Mouse (Mus musculus): ENCODE results near the gene Dstyk. TPM values are rescaled to one million over a fixed set of nuclear protein-coding genes. Genes with fewer than 3 reads are reported as not detected.

Dstyk gene
- polyA plus RNA-seq, 1 experiment: 0.09 TPM

- TF ChIP-seq TAL1 (IDR thresholded peaks at IDR 0.05; ENCODE audit: low read length) (no peak), GATA1 (IDR thresholded peaks at IDR 0.05; ENCODE audit: low read length) (no peak)
- no peaks in the 10 kb centered on the region for H3K9me3 ChIP-seq (ENCODE audit: control insufficient read depth, low read length)
- no peaks in the 10 kb centered on the region for H3K36me3 ChIP-seq (ENCODE audit: control insufficient read depth)
- peaks cover 15% of the 10 kb centered on the region for H3K4me1 ChIP-seq (ENCODE audit: control insufficient read depth)
- no peak overlapping the region for H3K4me3 ChIP-seq (replicated peaks)
- H3K27me3 ChIP-seq (ENCODE audit: control insufficient read depth): peaks cover 29% of the 10 kb centered on the region
These were observed 20.6 kb upstream of the Dstyk start for GRCm38 (mm10) chr1:132396705-132397104.

GRCm38 (mm10) chr1:132400538-132400937, 16.8 kb upstream of the Dstyk start:
- Histone ChIP-seq H3K4me1 (ENCODE audit: control insufficient read depth) (peaks cover 3% of the 10 kb centered on the region), H3K36me3 (ENCODE audit: control insufficient read depth) (no peaks in the 10 kb centered on the region), H3K4me3 (replicated peaks) (no peak overlapping the region), H3K27me3 (ENCODE audit: control insufficient read depth) (peaks cover 7% of the 10 kb centered on the region), H3K9me3 (ENCODE audit: control insufficient read depth, low read length) (peaks cover 2% of the 10 kb centered on the region; the same call in 1 of the 2 replicates)
- TF ChIP-seq TAL1 (IDR thresholded peaks at IDR 0.05; ENCODE audit: low read length) (no peak), GATA1 (IDR thresholded peaks at IDR 0.05; ENCODE audit: low read length) (no peak)

- TF ChIP-seq TAL1 (IDR thresholded peaks at IDR 0.05; ENCODE audit: low read length) (no peak), GATA1 (IDR thresholded peaks at IDR 0.05; ENCODE audit: low read length) (no peak)
These were observed 15.5 kb upstream of the Dstyk start for GRCm38 (mm10) chr1:132401843-132402242.

GRCm38 (mm10) chr1:132410657-132411056, 6.7 kb upstream of the Dstyk start:
- Histone ChIP-seq H3K4me3 (replicated peaks) (no peak overlapping the region), H3K4me1 (ENCODE audit: control insufficient read depth) (peaks cover 7% of the 10 kb centered on the region), H3K9me3 (ENCODE audit: control insufficient read depth, low read length) (0 out of 2 replicates have a peak, but pooled peaks cover 2% of the 10 kb centered on the region), H3K36me3 (ENCODE audit: control insufficient read depth) (no peaks in the 10 kb centered on the region), H3K27me3 (ENCODE audit: control insufficient read depth) (no peaks in the 10 kb centered on the region)
- TF ChIP-seq TAL1 (IDR thresholded peaks at IDR 0.05; ENCODE audit: low read length) (no peak), GATA1 (IDR thresholded peaks at IDR 0.05; ENCODE audit: low read length) (no peak)

More at GRCm38 (mm10) chr1:132401843-132402242, 15.5 kb upstream of the Dstyk start:
- H3K4me3 ChIP-seq (replicated peaks): no peak overlapping the region
- peaks cover 3% of the 10 kb centered on the region for H3K4me1 ChIP-seq (ENCODE audit: control insufficient read depth)
- H3K9me3 ChIP-seq (ENCODE audit: control insufficient read depth, low read length): peaks cover 2% of the 10 kb centered on the region; the same call in 1 of the 2 replicates
- no peaks in the 10 kb centered on the region for H3K36me3 ChIP-seq (ENCODE audit: control insufficient read depth)
- H3K27me3 ChIP-seq (ENCODE audit: control insufficient read depth): peaks cover 6% of the 10 kb centered on the region; the same call in 1 of the 2 replicates

- Histone ChIP-seq H3K4me1 (ENCODE audit: control insufficient read depth) (peaks cover 40% of the 10 kb centered on the region), H3K4me3 (replicated peaks) (peak overlapping the region; percentile 92), H3K27me3 (ENCODE audit: control insufficient read depth) (no peaks in the 10 kb centered on the region), H3K9me3 (ENCODE audit: control insufficient read depth, low read length) (no peaks in the 10 kb centered on the region), H3K36me3 (ENCODE audit: control insufficient read depth) (no peaks in the 10 kb centered on the region; the same call in 1 of the 2 replicates)
- TF ChIP-seq GATA1 (IDR thresholded peaks at IDR 0.05; ENCODE audit: low read length) (no peak), TAL1 (IDR thresholded peaks at IDR 0.05; ENCODE audit: low read length) (no peak)
These were observed 962 bp upstream of the Dstyk start for GRCm38 (mm10) chr1:132416244-132416942.

- TF ChIP-seq GATA1 (IDR thresholded peaks at IDR 0.05; ENCODE audit: low read length): no peak
- no peak for TF ChIP-seq TAL1 (IDR thresholded peaks at IDR 0.05; ENCODE audit: low read length)
- H3K27me3 ChIP-seq (ENCODE audit: control insufficient read depth): no peaks in the 10 kb centered on the region
- H3K4me3 ChIP-seq (replicated peaks): peak overlapping the region; percentile 92
- peaks cover 40% of the 10 kb centered on the region for H3K4me1 ChIP-seq (ENCODE audit: control insufficient read depth)
- no peaks in the 10 kb centered on the region for H3K9me3 ChIP-seq (ENCODE audit: control insufficient read depth, low read length)
- H3K36me3 ChIP-seq (ENCODE audit: control insufficient read depth): no peaks in the 10 kb centered on the region; the same call in 1 of the 2 replicates
These were observed 438 bp upstream of the Dstyk start for GRCm38 (mm10) chr1:132416943-132417290.

GRCm38 (mm10) chr1:132420206-132420605, 2.9 kb downstream of the Dstyk start:
- Histone ChIP-seq H3K4me3 (replicated peaks) (no peak overlapping the region), H3K36me3 (ENCODE audit: control insufficient read depth) (peaks cover 8% of the 10 kb centered on the region), H3K9me3 (ENCODE audit: control insufficient read depth, low read length) (no peaks in the 10 kb centered on the region), H3K27me3 (ENCODE audit: control insufficient read depth) (no peaks in the 10 kb centered on the region), H3K4me1 (ENCODE audit: control insufficient read depth) (peaks cover 41% of the 10 kb centered on the region)
- TF ChIP-seq TAL1 (IDR thresholded peaks at IDR 0.05; ENCODE audit: low read length) (no peak), GATA1 (IDR thresholded peaks at IDR 0.05; ENCODE audit: low read length) (no peak)

GRCm38 (mm10) chr1:132420662-132421061, 3.3 kb downstream of the Dstyk start:
- TF ChIP-seq TAL1 (IDR thresholded peaks at IDR 0.05; ENCODE audit: low read length) (no peak), GATA1 (IDR thresholded peaks at IDR 0.05; ENCODE audit: low read length) (no peak)
- H3K4me3 ChIP-seq (replicated peaks): no peak overlapping the region
- H3K36me3 ChIP-seq (ENCODE audit: control insufficient read depth): peaks cover 8% of the 10 kb centered on the region
- H3K9me3 ChIP-seq (ENCODE audit: control insufficient read depth, low read length): no peaks in the 10 kb centered on the region
- peaks cover 41% of the 10 kb centered on the region for H3K4me1 ChIP-seq (ENCODE audit: control insufficient read depth)
- H3K27me3 ChIP-seq (ENCODE audit: control insufficient read depth): no peaks in the 10 kb centered on the region

GRCm38 (mm10) chr1:132422912-132423696, 5.7 kb downstream of the Dstyk start:
- TF ChIP-seq GATA1 (IDR thresholded peaks at IDR 0.05; ENCODE audit: low read length): no peak
- TF ChIP-seq TAL1 (IDR thresholded peaks at IDR 0.05; ENCODE audit: low read length): no peak
- H3K4me1 ChIP-seq (ENCODE audit: control insufficient read depth): peaks cover 20% of the 10 kb centered on the region
- no peaks in the 10 kb centered on the region for H3K27me3 ChIP-seq (ENCODE audit: control insufficient read depth)
- no peak overlapping the region for H3K4me3 ChIP-seq (replicated peaks)
- H3K36me3 ChIP-seq (ENCODE audit: control insufficient read depth): peaks cover 8% of the 10 kb centered on the region
- H3K9me3 ChIP-seq (ENCODE audit: control insufficient read depth, low read length): no peaks in the 10 kb centered on the region

All from erythroblast, embryonic 14.5 days (primary cell).